Mouse (Mus musculus) layer of hippocampus, postnatal 14 days (tissue): ENCODE measurements around the gene Pigk. TPM values are rescaled to one million over a fixed set of nuclear protein-coding genes. Genes with fewer than 3 reads are reported as not detected.

Source experiments
- DNase-seq, 2 experiments: peaks; one replicate each; pipeline ENCODE4 v3.0.0; 2021 to 2022; ENCODE audit warnings: low spot score in 2 of 2, mixed read lengths in 1 of 2
- total RNA-seq, 2 experiments: library from RNA; stranded (reverse); gene quantifications; 2 replicates each; pipeline ENCODE4 v1.2.3; 2021

Pigk gene
- total RNA-seq, 2 experiments from 2014 or later, result 46.6 to 47.2 TPM

GRCm38 (mm10) chr3:152931354-152931753 is 217.5 kb downstream of the Pigk start:
- DNase-seq, result no peak

GRCm38 (mm10) chr3:152932096-152932495 is 218.2 kb downstream of the Pigk start:
- no peak for DNase-seq

GRCm38 (mm10) chr3:152932544-152932943 is 218.6 kb downstream of the Pigk start:
- no peak for DNase-seq

- DNase-seq, result no peak
Measured at GRCm38 (mm10) chr3:152933737-152934136, 219.8 kb downstream of the Pigk start.

GRCm38 (mm10) chr3:152936313-152936712 is 222.4 kb downstream of the Pigk start:
- no peak for DNase-seq

GRCm38 (mm10) chr3:152941671-152942070 is 227.8 kb downstream of the Pigk start:
- no peak for DNase-seq

- DNase-seq, result no peak
Measured at GRCm38 (mm10) chr3:152942985-152943384, 229.1 kb downstream of the Pigk start.

GRCm38 (mm10) chr3:152944766-152945165 is 230.9 kb downstream of the Pigk start:
- no peak for DNase-seq

- DNase-seq, result no peak
Measured at GRCm38 (mm10) chr3:152947031-152947640, 233.2 kb downstream of the Pigk start.

- DNase-seq, result no peak
Measured at GRCm38 (mm10) chr3:152948556-152948955, 234.7 kb downstream of the Pigk start.

- no peak for DNase-seq
Measured at GRCm38 (mm10) chr3:152949233-152949777, 235.4 kb downstream of the Pigk start.

GRCm38 (mm10) chr3:152950299-152950698 is 236.4 kb downstream of the Pigk start:
- no peak for DNase-seq

- DNase-seq, result no peak
Measured at GRCm38 (mm10) chr3:152950914-152951313, 237.0 kb downstream of the Pigk start.

GRCm38 (mm10) chr3:152951634-152952545 is 238.0 kb downstream of the Pigk start:
- DNase-seq, result no peak

GRCm38 (mm10) chr3:152956038-152956437 is 242.1 kb downstream of the Pigk start:
- DNase-seq, result no peak

GRCm38 (mm10) chr3:152956771-152957170 is 242.9 kb downstream of the Pigk start:
- no peak for DNase-seq

- peak in 1 of 2 experiments; percentile 57 for DNase-seq
Measured at GRCm38 (mm10) chr3:152958358-152959150, 244.7 kb downstream of the Pigk start.

- no peak for DNase-seq
Measured at GRCm38 (mm10) chr3:152961855-152962376, 248.0 kb downstream of the Pigk start.

- no peak for DNase-seq
Measured at GRCm38 (mm10) chr3:152969774-152970347, 256.0 kb downstream of the Pigk start.

GRCm38 (mm10) chr3:152971373-152971772 is 257.5 kb downstream of the Pigk start:
- no peak for DNase-seq
